ENCODE assay signal across 13 mouse cellular contexts in the genomic region with DNA sequence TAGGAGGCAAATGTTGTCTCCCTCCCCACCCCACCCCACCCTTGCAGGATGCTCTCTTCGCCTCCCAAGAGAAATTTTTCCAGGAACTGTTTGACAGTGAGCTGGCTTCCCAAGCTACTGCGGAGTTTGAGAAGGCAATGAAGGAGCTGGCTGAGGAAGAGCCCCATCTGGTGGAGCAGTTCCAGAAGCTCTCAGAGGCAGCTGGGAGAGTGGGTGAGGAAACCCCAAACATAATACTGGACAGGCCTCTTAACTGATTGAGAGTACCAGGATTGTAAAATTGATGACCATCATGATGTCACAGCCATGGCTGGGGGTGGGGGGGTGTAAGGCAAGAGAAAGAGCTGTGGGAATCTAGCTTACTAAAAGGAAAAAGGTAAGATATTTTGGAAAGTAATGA. TPM values are rescaled to one million over a fixed set of nuclear protein-coding genes. Genes with fewer than 3 reads are reported as not detected.
DNase-seq lines count a peak whose midpoint lies in the region; ATAC-seq and TF ChIP-seq lines count a peak whose summit lies in the region.
"Had no signal": no experiment of that assay in that cellular context is flagged by ENCODE, and none has a peak within 500 bp of the region (broad histone marks: within the 10 kb centered on the region; RNA-seq: fewer than 3 reads in every experiment).

No protein-coding gene starts in this region.

- intact Hi-C loops in gastrocnemius, adult 2 months (cut with DNase I), result loop anchor here (5.0 kb wide), 1 partner anchor 183 kb away; no protein-coding TSS in a partner anchor
- intact Hi-C loops in gastrocnemius, postnatal 36 days (cut with DNase I), result no loop called here

- no peak for ATAC-seq in liver, embryonic 12.5 days
- 0 out of 2 replicates have a peak, but pooled peaks have one; percentile 36 for ATAC-seq in megakaryocyte progenitor cell, adult 5-6 weeks (replicated peaks; ENCODE audit: poor library complexity)
- ATAC-seq in CD4-positive, CD25-positive, alpha-beta regulatory T cell, adult 4 months, result no peak
- ATAC-seq: hindbrain, embryonic 16.5 days had no signal

- peaks cover 54% of the 10 kb centered on the region for H3K36me3 ChIP-seq in liver, embryonic 12.5 days

- DNase-seq in gastrocnemius, adult 2 months, result no peak
- no peak for DNase-seq in gastrocnemius, postnatal 36 days
- DNase-seq in liver (peak; percentile 23), NIH3T3 (ENCODE audit: low read depth) (peak; percentile 68)
- DNase-seq in layer of hippocampus, adult 8-10 months (ENCODE audit: low spot score in 2 of 2), result no peak
- DNase-seq: cerebellum, adult 11 months; liver, embryonic 13.5 days had no signal

- no peak overlapping the region for H3K4me2 ChIP-seq in liver, embryonic 12.5 days
- H3K4me2 ChIP-seq: liver, embryonic 13.5 days; neural tube, embryonic 13.5 days had no signal

- WGBS in liver, embryonic 12.5 days (ENCODE audit: insufficient replicate concordance), result 66% methylated on average over 2 of the region's 2 CpGs

- TF ChIP-seq CTCF in gastrocnemius, adult 2 months (IDR thresholded peaks at IDR 0.05), result peak; percentile 31; the same call in 1 of the 2 replicates

- no peaks in the 10 kb centered on the region for H3K27me3 ChIP-seq in liver, embryonic 12.5 days (replicated peaks)
- H3K27me3 ChIP-seq: liver, embryonic 13.5 days; neural tube, embryonic 13.5 days had no signal

- no peaks in the 10 kb centered on the region for H3K9me3 ChIP-seq in liver, embryonic 12.5 days (replicated peaks)
- H3K9me3 ChIP-seq: G1E; liver, embryonic 13.5 days; neural tube, embryonic 13.5 days had no signal

- peaks cover 17% of the 10 kb centered on the region for H3K4me1 ChIP-seq in liver, embryonic 12.5 days

- H3K9ac ChIP-seq in liver, embryonic 12.5 days, result no peak overlapping the region
- H3K9ac ChIP-seq: liver, embryonic 13.5 days had no signal

- no peak overlapping the region for H3K4me3 ChIP-seq in gastrocnemius, adult 2 months
- no peak overlapping the region for H3K4me3 ChIP-seq in liver, embryonic 12.5 days
- H3K4me3 ChIP-seq: liver, embryonic 13.5 days; neural tube, embryonic 13.5 days had no signal

- H3K27ac ChIP-seq in gastrocnemius, adult 2 months, result no peak overlapping the region
- no peak overlapping the region for H3K27ac ChIP-seq in liver, embryonic 12.5 days
- H3K27ac ChIP-seq: liver, embryonic 13.5 days; neural tube, embryonic 13.5 days had no signal

RNA-seq across cellular contexts. Expression of a gene that starts 2.6 kb away (rescaled TPM):
- total RNA-seq in gastrocnemius, adult 2 months (2021), result 10 to 100 TPM; 62.9 to 80.8 TPM
- 10 to 100 TPM; 73.9 to 77.5 TPM for total RNA-seq in gastrocnemius, postnatal 36 days (2021)
- 55.0 and 56.8 TPM in 2 replicates for polyA plus RNA-seq in liver, embryonic 12.5 days (2016; fragmentation: Nextera tagmentation; extraction: Ambion mirVana)
- 24.2 and 24.9 TPM in 2 replicates for total RNA-seq in megakaryocyte progenitor cell, adult 5-6 weeks (2015)
- 31.2 and 38.4 TPM in 2 replicates for total RNA-seq in megakaryocyte progenitor cell, adult 5-6 weeks (2017)
- 10 to 100 TPM; 86.3 to 97.0 (median 91.7) TPM for total RNA-seq in layer of hippocampus, adult 8-10 months (2022)
- polyA plus RNA-seq in CD4-positive, CD25-positive, alpha-beta regulatory T cell, adult 4 months (2017; shearing (Covaris generic)), result 100 to 1,000 TPM in 1 of 2 experiments, 10 to 100 TPM in 1; 82.9 to 122 TPM

RNA-seq across cellular contexts. Expression of a gene that starts 18.8 kb away (rescaled TPM):
- total RNA-seq in gastrocnemius, adult 2 months (2021), result 100 to 1,000 TPM; 158 to 193 TPM
- total RNA-seq in gastrocnemius, postnatal 36 days (2021), result 100 to 1,000 TPM; 165 to 181 TPM
- polyA plus RNA-seq in liver, embryonic 12.5 days (2016; fragmentation: Nextera tagmentation; extraction: Ambion mirVana), result 77.8 and 82.3 TPM in 2 replicates
- total RNA-seq in megakaryocyte progenitor cell, adult 5-6 weeks (2015), result 26.0 and 46.0 TPM in 2 replicates
- total RNA-seq in megakaryocyte progenitor cell, adult 5-6 weeks (2017), result 93.6 and 140 TPM in 2 replicates
- 100 to 1,000 TPM; 111 to 123 (median 119) TPM for total RNA-seq in layer of hippocampus, adult 8-10 months (2022)
- polyA plus RNA-seq in CD4-positive, CD25-positive, alpha-beta regulatory T cell, adult 4 months (2017; shearing (Covaris generic)), result 100 to 1,000 TPM in 1 of 2 experiments, 10 to 100 TPM in 1; 76.5 to 132 TPM

RNA-seq across cellular contexts. Expression of a gene that starts 46.5 kb away (rescaled TPM):
- 10 to 100 TPM; 27.1 to 31.9 TPM for total RNA-seq in gastrocnemius, adult 2 months (2021)
- 10 to 100 TPM; 25.1 to 28.8 TPM for total RNA-seq in gastrocnemius, postnatal 36 days (2021)
- polyA plus RNA-seq in liver, embryonic 12.5 days (2016; fragmentation: Nextera tagmentation; extraction: Ambion mirVana), result 45.6 and 47.8 TPM in 2 replicates
- total RNA-seq in megakaryocyte progenitor cell, adult 5-6 weeks (2015), result 68.0 and 69.0 TPM in 2 replicates
- 26.3 and 35.5 TPM in 2 replicates for total RNA-seq in megakaryocyte progenitor cell, adult 5-6 weeks (2017)
- total RNA-seq in layer of hippocampus, adult 8-10 months (2022), result 10 to 100 TPM; 63.2 to 72.4 (median 66.6) TPM
- 100 to 1,000 TPM; 105 to 161 TPM for polyA plus RNA-seq in CD4-positive, CD25-positive, alpha-beta regulatory T cell, adult 4 months (2017; shearing (Covaris generic))

RNA-seq across cellular contexts. Expression of a gene that starts 46.8 kb away (rescaled TPM):
- 10 to 100 TPM; 88.3 to 90.9 TPM for total RNA-seq in gastrocnemius, adult 2 months (2021)
- 10 to 100 TPM; 67.9 to 80.5 TPM for total RNA-seq in gastrocnemius, postnatal 36 days (2021)
- 92.8 and 96.5 TPM in 2 replicates for polyA plus RNA-seq in liver, embryonic 12.5 days (2016; fragmentation: Nextera tagmentation; extraction: Ambion mirVana)
- total RNA-seq in megakaryocyte progenitor cell, adult 5-6 weeks (2015), result 146 and 159 TPM in 2 replicates
- 140 and 152 TPM in 2 replicates for total RNA-seq in megakaryocyte progenitor cell, adult 5-6 weeks (2017)
- 100 to 1,000 TPM; 149 to 159 (median 151) TPM for total RNA-seq in layer of hippocampus, adult 8-10 months (2022)
- 100 to 1,000 TPM in 1 of 2 experiments, 10 to 100 TPM in 1; 97.8 to 161 TPM for polyA plus RNA-seq in CD4-positive, CD25-positive, alpha-beta regulatory T cell, adult 4 months (2017; shearing (Covaris generic))

Comparison
In these comparisons a context has a peak if more than half of its experiments do, and no peak if none do; other contexts are left out.
1. DNase-seq: peak in liver (single experiment) and NIH3T3 (single experiment); none in gastrocnemius, adult 2 months (single experiment), gastrocnemius, postnatal 36 days (0 of 2) and layer of hippocampus, adult 8-10 months (0 of 2).